Mouse (Mus musculus): ENCODE measurements around the gene Aebp1.

The Aebp1 gene

GRCm38 (mm10) chr11:5861678-5862393, at the start of gene Aebp1:
TSS of gene Aebp1 (plus strand) at chr11:5861947.
- DNase-seq (ENCODE audit: low read depth, low spot score): no peak

DNA sequence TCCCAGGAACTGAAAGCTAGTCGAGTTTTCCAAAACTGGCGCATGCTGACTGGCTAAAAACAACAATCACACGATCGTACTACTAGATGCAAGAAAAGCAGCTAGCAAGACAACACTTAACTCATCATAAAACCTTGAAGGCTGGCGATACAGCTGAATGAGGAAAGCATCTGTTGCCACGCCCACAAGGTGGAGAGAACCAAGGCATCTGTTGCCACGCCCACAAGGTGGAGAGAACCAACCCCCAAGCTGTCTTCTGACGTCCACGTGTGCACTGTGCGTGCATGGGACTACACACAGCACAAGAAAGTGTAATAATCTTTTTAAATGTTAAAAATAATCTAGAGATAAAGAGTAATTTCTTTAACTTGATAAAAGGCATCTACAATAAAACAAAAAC, 48.4 kb upstream of the Aebp1 start:
- DNase-seq (ENCODE audit: low read depth, low spot score): no peak

DNA sequence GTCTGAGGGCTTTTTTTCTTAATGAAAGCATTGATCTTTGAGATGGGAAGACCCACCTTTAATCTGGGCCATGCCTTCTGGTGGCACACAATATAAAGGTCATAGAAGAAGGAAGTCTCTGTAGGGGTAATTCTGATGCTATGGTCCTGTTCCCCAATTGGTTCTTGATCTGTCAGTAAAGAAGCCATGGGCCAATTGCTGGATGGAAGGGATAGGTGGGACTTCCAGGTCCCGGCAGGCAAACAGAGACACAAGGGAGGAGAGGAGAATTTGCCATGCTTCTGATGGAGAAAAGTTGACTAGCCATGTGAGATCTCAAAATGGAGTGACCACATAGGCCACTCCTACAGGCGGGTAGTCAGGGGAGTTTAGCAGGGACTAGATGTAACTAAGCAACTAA, 42.5 kb upstream of the Aebp1 start:
- no peak for DNase-seq (ENCODE audit: low read depth, low spot score)

DNA sequence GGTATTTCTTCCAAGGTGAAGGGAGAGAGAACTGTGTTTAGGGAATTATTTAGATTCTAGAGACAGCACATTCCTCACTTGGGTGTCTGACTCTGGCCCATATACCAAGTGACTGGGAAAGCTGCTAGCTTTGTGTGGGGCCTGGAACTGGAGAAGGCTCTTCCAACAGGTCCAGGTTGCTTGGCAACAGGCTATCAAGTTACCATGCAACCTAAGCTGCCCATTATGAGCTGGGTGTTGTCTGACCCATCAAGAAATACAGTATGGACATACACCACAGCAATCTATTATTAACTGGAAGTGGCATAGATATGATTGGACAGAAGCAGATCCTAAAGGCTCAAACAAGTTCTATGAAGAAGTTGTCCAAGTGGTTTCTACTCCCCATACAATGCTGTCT, 36.3 kb upstream of the Aebp1 start:
- peak; percentile 39 for DNase-seq (ENCODE audit: low read depth, low spot score)

DNA sequence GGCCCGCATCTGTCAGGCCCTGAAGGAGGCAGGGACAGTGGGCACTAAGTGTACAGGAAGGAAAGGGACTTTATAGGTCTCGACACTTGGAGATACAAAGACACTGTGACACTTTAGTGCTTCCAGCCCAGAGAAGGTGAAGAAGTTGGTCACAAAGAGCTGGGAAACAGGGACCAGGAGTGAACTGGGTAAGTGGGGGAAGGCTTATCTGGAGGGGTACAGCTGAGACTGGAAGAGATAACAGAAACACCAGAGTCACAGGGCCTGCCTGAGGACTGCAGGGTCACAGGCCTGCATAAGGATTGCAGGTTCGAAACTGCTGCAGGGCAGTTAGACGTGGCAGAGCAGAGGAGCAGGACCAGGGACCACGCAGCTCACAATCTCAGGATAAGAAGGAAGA, 33.8 kb upstream of the Aebp1 start:
- DNase-seq (ENCODE audit: low read depth, low spot score): no peak

- no peak for DNase-seq (ENCODE audit: low read depth, low spot score)
Measured at GRCm38 (mm10) chr11:5828509-5829191, 33.1 kb upstream of the Aebp1 start.

DNA sequence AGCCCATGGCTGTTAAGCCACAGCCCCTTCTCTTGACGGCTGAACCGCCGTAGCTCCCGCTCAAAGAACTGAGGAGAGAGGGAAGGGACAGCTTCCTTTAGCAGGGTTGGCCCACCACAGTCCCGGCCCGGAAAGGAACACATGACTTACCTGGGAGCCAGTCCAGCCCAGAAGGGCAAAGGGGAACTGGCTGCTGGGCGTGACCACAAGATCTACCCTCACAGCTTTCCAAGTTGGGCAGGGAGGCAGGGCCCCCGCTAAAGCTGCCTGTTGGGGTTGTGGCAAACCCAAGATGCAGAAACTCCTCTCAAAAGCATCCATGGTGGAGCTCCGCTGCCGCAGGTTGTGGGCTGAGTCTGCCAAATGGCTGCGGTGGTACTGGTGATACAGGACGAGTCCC, 32.4 kb upstream of the Aebp1 start:
- DNase-seq (ENCODE audit: low read depth, low spot score): no peak

GRCm38 (mm10) chr11:5834506-5834905, 27.2 kb upstream of the Aebp1 start:
- no peak for DNase-seq (ENCODE audit: low read depth, low spot score)

DNA sequence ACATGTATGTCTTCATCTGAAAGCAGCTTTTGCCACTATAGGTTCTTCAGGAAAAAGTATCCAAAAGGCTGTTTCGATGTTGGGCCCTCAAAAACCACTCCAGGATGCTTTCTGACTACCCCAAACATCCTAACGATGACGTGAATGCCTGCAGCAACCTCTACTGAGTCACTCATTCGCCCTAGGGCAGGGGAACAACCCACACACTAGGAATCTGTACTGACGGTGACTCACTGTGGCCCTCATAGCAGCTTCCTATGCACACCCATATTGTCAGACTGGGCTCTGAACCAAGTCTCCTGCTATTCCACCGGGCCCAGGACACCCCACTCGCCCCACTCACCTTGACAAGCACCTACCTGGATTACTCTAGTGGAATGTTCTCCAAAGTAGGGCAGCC, 26.7 kb upstream of the Aebp1 start:
- DNase-seq (ENCODE audit: low read depth, low spot score): peak; percentile 98

DNA sequence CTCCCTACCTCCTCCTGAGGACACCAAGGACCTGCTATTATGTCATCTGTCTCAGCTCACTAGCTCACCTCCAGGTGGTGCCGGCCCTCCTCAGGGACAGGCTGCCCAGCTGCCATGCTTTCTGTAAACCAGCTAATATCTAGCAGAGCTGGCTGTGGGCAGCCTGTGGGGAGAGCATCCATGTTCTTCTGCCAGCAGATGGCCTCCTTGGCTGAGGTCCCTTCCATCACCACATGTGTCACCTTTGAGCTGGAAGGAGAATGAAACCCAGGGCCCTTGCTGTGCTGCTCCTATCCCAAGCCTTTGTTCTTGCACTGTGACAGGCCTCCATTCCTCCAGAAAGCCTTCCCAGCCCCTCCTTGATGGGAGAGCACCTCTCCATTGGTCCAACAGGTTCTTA, 25.6 kb upstream of the Aebp1 start:
- peak; percentile 81 for DNase-seq (ENCODE audit: low read depth, low spot score)

GRCm38 (mm10) chr11:5837251-5838246, 24.2 kb upstream of the Aebp1 start, which contains the start of gene Polm:
TSS of gene Polm (minus strand) at chr11:5838016.
- peak; percentile 96 for DNase-seq (ENCODE audit: low read depth, low spot score)

GRCm38 (mm10) chr11:5840346-5840745, 21.4 kb upstream of the Aebp1 start:
- no peak for DNase-seq (ENCODE audit: low read depth, low spot score)

- no peak for DNase-seq (ENCODE audit: low read depth, low spot score)
Measured at GRCm38 (mm10) chr11:5841751-5842150, 20.0 kb upstream of the Aebp1 start.

DNA sequence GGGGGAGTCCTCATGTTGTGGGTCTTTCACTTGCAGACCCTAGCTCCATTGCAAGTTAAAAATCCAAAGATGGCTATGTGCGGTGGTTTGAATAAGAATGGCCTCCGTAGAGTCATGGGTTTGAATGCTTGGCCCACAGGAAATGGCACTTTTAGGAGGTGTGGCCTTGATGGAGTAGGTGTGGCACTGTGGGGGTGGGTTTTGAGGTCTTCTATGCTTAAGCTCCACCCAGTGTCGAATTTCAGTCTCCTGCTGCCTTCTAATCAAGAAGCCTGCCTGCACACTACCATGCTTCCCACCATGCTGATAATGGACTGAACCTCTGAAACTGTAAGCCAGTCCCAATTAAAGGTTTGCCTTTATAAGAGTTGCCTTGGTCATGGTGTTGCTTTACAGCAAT, 18.6 kb upstream of the Aebp1 start:
- no peak for DNase-seq (ENCODE audit: low read depth, low spot score)

DNA sequence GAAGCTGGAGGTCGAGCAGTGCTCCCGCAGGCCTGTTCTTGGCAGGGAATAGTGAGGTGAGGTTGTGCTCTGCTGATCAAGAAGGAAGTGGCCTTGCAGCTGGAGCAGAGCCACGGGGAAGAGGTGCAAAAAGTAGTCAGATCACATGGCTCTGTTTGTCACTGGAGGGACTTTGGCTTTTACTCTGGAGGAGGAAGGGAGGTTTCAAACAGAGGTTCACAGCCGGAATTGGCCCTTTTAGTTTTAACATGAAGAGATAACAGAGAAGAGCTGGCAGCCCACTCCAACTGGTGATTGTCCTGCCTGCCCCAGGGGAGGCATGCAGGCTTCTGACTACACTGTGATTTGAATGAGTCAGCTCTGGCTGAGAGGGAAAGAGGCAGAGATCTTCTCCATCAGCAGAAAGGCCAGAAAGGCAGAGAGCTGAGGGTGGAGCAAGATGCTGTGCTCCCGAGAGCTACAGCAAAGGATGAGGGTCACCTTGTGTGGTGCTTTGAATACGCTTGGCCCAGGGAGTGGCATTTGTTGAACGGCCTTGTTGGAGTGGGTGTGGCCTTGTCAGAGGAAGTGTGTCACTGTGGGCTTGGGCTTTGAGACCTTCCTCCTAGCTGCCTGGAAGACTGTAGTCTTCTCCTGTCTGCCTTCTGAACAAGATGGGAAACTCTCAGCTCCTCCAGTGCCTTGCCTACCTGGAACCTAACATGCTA, 15.0 kb upstream of the Aebp1 start:
- peak; percentile 80 for DNase-seq (ENCODE audit: low read depth, low spot score)

GRCm38 (mm10) chr11:5848741-5849140, 13.0 kb upstream of the Aebp1 start:
- DNase-seq (ENCODE audit: low read depth, low spot score): peak; percentile 77

DNA sequence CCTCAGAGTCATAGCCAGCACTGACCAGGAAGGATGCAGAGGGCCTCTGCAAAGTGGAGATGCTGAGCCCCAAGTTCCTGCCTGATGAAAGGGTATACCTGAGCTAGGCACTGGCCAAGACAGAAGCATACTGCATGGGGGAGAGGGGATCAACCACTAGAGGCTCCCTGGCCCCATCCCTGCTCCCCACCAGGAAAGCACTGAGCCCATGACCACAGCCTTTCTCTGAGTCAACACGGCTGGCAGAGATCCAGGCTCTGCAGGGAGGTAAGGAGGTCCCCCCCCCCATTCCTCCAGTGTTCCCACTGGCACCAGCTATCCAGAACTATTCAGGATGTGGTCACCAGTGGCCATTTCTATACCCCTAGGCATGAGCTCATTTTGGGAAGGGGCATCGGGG, 12.4 kb upstream of the Aebp1 start:
- DNase-seq (ENCODE audit: low read depth, low spot score): peak; percentile 89

DNA sequence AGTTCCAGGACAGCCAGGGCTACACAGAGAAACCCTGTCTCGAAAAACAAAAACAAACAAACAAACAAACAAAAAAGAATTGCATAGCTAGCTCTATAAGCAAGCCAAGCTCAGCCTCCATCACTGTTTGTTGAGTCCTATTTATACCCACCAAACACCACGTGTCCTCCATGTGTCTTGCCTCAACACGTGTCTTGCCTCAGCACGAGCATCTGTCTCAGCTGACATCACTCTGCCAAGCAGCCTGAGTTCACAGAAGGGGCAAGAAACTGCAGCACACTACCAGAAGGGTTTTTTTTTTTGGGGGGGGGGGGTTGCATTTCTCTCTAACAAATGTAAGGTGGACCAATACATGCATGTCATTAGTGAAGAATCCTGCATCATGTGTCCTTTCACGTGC, 11.3 kb upstream of the Aebp1 start:
- no peak for DNase-seq (ENCODE audit: low read depth, low spot score)

DNA sequence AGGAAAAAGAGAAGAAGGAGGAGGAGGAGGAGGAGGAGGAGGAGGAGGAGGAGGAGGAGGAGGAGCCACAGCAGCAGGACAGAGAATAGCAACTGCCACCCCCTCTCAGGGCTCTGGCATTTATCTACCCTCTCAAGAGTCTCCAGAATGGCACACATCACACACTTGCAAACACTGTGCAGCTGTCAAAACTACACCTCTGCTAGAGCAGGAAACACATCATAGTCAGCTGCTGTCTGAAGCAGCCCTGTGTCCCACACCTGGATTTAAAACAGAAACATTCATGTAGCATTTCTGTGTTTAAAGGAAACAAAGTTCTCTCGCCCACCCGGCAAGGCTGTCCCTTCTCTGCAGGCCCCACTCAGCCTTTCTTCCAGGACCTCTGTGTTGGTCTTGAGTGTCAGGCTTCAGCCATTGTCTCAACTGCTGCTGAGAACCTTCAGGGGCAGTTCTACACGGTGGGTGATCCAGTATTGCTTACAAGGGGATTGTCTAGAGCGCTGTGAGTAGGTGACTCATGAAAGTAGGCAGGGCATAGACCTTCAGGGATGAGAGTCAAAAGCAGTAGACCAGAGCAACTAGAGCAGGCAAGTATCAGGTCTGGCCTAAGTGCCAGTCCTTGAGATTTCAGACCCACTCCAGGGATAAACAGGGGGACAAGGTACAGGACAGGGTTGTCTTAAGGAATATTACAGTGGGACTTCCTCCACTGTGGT, 10.6 kb upstream of the Aebp1 start:
- peak; percentile 54 for DNase-seq (ENCODE audit: low read depth, low spot score)

GRCm38 (mm10) chr11:5852314-5852713, 9.4 kb upstream of the Aebp1 start:
- peak; percentile 41 for DNase-seq (ENCODE audit: low read depth, low spot score)

GRCm38 (mm10) chr11:5855481-5855880, 6.3 kb upstream of the Aebp1 start:
- DNase-seq (ENCODE audit: low read depth, low spot score): peak; percentile 94
